Comparison of ENCODE assay signal across 25 mouse cellular contexts in genomic region chr10:38895656-38896055, GRCm38 (mm10).
"Had no signal": no experiment of that assay in that cellular context is flagged by ENCODE, and none has a peak within 500 bp of the region (broad histone marks: within the 10 kb centered on the region; RNA-seq: fewer than 3 reads in every experiment).

No protein-coding gene starts in this region.

- H3K9me3 ChIP-seq: heart, embryonic 13.5 days; heart, embryonic 15.5 days; hindbrain, embryonic 13.5 days; hindbrain, embryonic 15.5 days; kidney, embryonic 15.5 days; limb, embryonic 13.5 days; limb, embryonic 15.5 days; liver, embryonic 12.5 days had no signal

- H3K27ac ChIP-seq: heart, adult 2 months; heart, embryonic 13.5 days; heart, embryonic 15.5 days; hindbrain, embryonic 13.5 days; hindbrain, embryonic 15.5 days; hindbrain, postnatal 0 days; kidney, embryonic 15.5 days; kidney, postnatal 0 days; limb, embryonic 13.5 days; limb, embryonic 15.5 days; liver, embryonic 12.5 days; liver, embryonic 14.5 days had no signal

- H3K27me3 ChIP-seq: heart, embryonic 13.5 days; heart, embryonic 15.5 days; hindbrain, embryonic 13.5 days; hindbrain, embryonic 15.5 days; kidney, embryonic 15.5 days; limb, embryonic 13.5 days; limb, embryonic 15.5 days; liver, embryonic 12.5 days had no signal

- H3K4me1 ChIP-seq: hindbrain, embryonic 13.5 days; hindbrain, embryonic 15.5 days; kidney, embryonic 15.5 days; limb, embryonic 15.5 days; liver, embryonic 12.5 days had no signal

- H3K36me3 ChIP-seq: heart, embryonic 13.5 days; heart, embryonic 15.5 days; hindbrain, embryonic 13.5 days; hindbrain, embryonic 15.5 days; kidney, embryonic 15.5 days; limb, embryonic 13.5 days; limb, embryonic 15.5 days; liver, embryonic 12.5 days had no signal

- H3K4me3 ChIP-seq: heart, adult 2 months; heart, embryonic 13.5 days; heart, embryonic 15.5 days; hindbrain, embryonic 13.5 days; hindbrain, embryonic 15.5 days; kidney, embryonic 15.5 days; limb, embryonic 13.5 days; limb, embryonic 15.5 days; liver, embryonic 12.5 days had no signal

- DNase-seq: gastrocnemius, postnatal 14 days; gastrocnemius, postnatal 36 days; heart, adult 11 months; heart, adult 2 months; heart, postnatal 14 days; heart, postnatal 36 days; kidney, adult 11 months; kidney, adult 2 months; kidney, adult 9 months; kidney, postnatal 14 days; kidney, postnatal 36 days; layer of hippocampus, adult 9-11 months; layer of hippocampus, postnatal 36 days; left cerebral cortex, postnatal 4 days had no signal
